Mouse (Mus musculus): ENCODE measurements around the gene Etfbkmt. TPM values are rescaled to one million over a fixed set of nuclear protein-coding genes. Genes with fewer than 3 reads are reported as not detected.
"Not testable (repeated sequence)": the region's sequence is repeated elsewhere in the genome, so short reads cannot be mapped to it uniquely, and the experiment has no call there.

The Etfbkmt gene
- polyA plus RNA-seq, 1 experiment, result 16.3 TPM

DNA sequence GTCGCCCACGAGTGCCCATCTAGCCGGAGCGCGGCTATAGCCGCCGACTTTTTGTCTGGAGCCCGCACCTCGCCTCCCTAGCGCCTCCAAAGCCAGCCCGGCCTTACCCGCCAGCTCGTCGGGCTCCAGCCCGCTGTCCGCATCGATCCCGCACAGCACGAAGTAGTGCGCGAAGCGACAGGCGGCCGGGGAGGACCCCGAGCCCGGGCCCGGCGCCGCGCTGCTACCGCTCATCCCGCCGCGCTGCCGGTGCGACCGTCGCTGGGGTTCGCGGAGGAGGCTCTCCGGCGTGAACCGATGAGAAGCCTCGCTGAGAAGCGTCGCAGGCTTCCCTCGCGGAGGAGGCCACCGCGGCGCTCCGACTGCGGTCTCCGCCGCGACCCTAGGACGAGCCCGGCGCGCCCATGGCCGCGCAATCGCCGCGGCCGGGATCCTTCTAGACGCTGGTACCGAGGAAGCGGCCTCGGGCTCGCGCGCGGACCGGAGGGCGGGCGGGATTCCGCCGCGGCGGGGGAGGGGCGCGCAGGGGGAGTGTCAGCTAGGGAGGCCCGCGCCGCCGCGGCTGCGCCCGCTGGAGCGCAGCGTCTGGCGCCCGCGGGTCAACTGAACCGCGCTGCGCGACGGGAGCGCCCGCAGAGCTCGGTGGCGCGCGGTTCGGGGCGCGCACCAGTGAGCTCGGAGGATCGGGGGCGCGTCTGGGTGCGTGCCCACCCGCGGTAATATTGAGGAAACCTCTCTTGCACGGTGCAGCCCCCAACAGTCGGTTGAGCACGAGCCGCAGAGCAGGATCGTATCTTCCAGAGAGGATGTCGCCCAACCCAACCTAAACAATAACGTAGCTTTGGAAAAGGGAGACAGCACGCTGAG, 38.3 kb upstream of the Etfbkmt start, which contains the start of gene Dennd5b:
Dennd5b (minus strand) TSS at position 605 of the 867 bp plus-strand sequence.
- DNase-seq, result peak; percentile 72
- Histone ChIP-seq H3K4me1 (ENCODE audit: control insufficient read depth, insufficient read depth, low read length) (peaks cover 2% of the 10 kb centered on the region; the same call in 1 of the 2 replicates), H3K4me3 (replicated peaks; ENCODE audit: extremely low read depth, low read depth, low read length) (peak within 1 kb of the TSS; percentile 96)
- under 1% methylated on average over 124 of the region's 124 CpGs for WGBS
- TF ChIP-seq CTCF (IDR thresholded peaks at IDR 0.05; ENCODE audit: insufficient read depth, low read length), result no peak
- peak; percentile 52; the same call in 1 of the 2 replicates for TF ChIP-seq POLR2A (IDR thresholded peaks at IDR 0.05; ENCODE audit: borderline replicate concordance, extremely low read depth, low read depth, low read length)

DNA sequence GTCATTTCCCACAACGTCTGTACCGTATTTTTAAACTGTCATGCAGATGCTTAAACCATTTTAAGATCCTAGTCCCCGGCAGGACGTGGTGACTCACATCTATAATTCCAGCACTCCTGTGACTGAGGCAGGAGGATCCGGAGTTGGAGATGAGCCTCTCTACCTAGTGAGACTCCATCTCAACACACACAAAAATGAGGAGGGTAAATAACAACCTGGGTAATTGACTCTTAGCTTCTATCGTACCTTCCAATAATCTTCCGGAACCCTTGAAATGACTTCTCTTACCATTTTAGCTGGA, 37.8 kb upstream of the Etfbkmt start:
- WGBS, result 11% methylated on average over 7 of the region's 7 CpGs
- peaks cover 2% of the 10 kb centered on the region; the same call in 1 of the 2 replicates for H3K4me1 ChIP-seq (ENCODE audit: control insufficient read depth, insufficient read depth, low read length)

DNA sequence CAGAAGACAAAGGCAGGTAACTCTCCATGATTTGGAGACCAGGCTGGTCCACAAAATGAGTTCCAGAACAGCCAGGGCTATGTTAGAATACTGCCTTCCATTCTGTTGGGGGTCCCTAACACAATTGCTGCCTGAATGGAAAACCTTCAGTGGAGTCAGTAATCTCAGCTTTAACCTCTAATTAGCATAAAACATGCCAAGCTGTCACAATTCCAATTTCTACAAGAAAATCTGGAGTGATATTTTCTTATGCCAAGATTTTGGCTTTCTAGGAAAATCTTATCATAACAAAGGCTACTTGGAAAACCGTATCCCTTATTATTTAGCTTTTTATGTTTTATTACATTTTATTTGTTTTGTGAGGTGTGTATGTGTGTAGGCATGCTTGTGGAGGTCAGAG, 36.2 kb upstream of the Etfbkmt start:
- WGBS, result 80% methylated on average over 1 of the region's 1 CpGs
- Histone ChIP-seq H3K4me1 (ENCODE audit: control insufficient read depth, insufficient read depth, low read length) (peaks cover 2% of the 10 kb centered on the region; the same call in 1 of the 2 replicates), H3K4me3 (replicated peaks; ENCODE audit: extremely low read depth, low read depth, low read length) (no peak overlapping the region)
- no peak for TF ChIP-seq CTCF (IDR thresholded peaks at IDR 0.05; ENCODE audit: insufficient read depth, low read length)
- TF ChIP-seq POLR2A (IDR thresholded peaks at IDR 0.05; ENCODE audit: borderline replicate concordance, extremely low read depth, low read depth, low read length), result no peak
- no peak for DNase-seq

More for the DNA sequence above, 37.8 kb upstream of the Etfbkmt start:
- no peak for DNase-seq
- no peak for TF ChIP-seq CTCF (IDR thresholded peaks at IDR 0.05; ENCODE audit: insufficient read depth, low read length)
- TF ChIP-seq POLR2A (IDR thresholded peaks at IDR 0.05; ENCODE audit: borderline replicate concordance, extremely low read depth, low read depth, low read length), result no peak
- peak overlapping the region; percentile 96 for H3K4me3 ChIP-seq (replicated peaks; ENCODE audit: extremely low read depth, low read depth, low read length)

DNA sequence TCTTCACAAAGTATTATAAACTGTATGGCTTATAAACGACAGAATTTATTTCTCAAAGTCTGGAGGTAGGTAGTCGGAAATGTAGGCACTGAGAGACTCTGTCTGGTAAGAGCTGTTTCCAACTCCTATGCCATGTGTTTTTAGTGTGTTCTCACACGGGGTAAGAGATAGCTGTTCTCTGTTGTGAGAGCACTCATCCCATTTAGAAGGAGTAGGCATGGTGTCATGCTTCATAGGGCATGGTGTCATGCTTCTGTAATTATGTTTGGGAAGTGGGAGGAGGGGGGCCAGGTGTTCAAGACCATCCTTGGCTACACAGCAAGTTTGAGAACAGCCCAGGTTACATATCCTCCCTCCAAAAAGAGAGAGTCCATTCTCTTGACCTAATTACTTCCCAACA, 32.0 kb upstream of the Etfbkmt start:
- 70% methylated on average over 3 of the region's 3 CpGs for whole genome bisulfite sequencing
- Histone ChIP-seq H3K4me3 (replicated peaks; ENCODE audit: extremely low read depth, low read depth, low read length) (no peak overlapping the region), H3K4me1 (ENCODE audit: control insufficient read depth, insufficient read depth, low read length) (no peaks in the 10 kb centered on the region)
- no peak for TF ChIP-seq POLR2A (IDR thresholded peaks at IDR 0.05; ENCODE audit: borderline replicate concordance, extremely low read depth, low read depth, low read length)
- TF ChIP-seq CTCF (IDR thresholded peaks at IDR 0.05; ENCODE audit: insufficient read depth, low read length), result no peak
- no peak for DNase-seq

DNA sequence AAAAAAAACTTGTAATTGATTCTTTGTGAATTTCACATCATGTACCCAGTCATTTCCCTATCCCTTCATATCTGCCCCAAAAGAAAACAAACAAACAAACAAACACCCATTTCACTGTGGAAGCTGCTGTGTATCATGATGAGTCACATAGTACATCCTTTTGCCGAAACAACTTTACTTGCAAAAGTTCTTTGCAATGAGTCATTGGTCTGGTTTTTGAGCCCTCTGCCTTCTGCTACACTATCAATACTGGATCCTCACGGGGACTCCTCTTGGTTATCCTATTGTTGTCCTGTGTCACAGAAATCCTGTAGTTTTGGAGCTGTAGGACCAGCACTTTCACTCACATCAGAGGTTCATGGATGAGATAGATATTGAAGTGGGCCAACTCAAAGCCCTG, 30.7 kb upstream of the Etfbkmt start:
- TF ChIP-seq POLR2A (IDR thresholded peaks at IDR 0.05; ENCODE audit: borderline replicate concordance, extremely low read depth, low read depth, low read length) (no peak), CTCF (IDR thresholded peaks at IDR 0.05; ENCODE audit: insufficient read depth, low read length) (no peak)
- 61% methylated on average over 2 of the region's 2 CpGs for WGBS
- Histone ChIP-seq H3K4me3 (replicated peaks; ENCODE audit: extremely low read depth, low read depth, low read length) (no peak overlapping the region), H3K4me1 (ENCODE audit: control insufficient read depth, insufficient read depth, low read length) (no peaks in the 10 kb centered on the region)
- DNase-seq, result no peak

DNA sequence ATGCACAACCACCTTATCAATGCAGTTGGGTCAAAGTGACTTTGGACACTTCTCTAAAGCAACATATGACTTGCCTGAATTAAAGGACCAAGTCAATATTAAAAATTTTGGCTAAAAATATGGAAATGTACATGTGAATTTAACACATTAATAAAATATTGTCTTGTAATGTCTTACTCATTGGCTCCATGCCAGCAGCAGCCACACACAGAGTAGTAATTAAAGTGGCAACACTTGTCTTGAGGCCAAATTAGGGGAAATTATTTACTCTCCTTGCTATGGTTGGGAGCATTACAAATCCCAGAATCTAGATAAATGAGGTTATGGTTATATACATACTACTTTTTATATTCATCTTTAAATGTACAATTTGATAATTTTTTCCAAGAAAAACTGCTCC, 22.7 kb upstream of the Etfbkmt start:
- no peak overlapping the region for H3K4me3 ChIP-seq (replicated peaks; ENCODE audit: extremely low read depth, low read depth, low read length)
- TF ChIP-seq CTCF (IDR thresholded peaks at IDR 0.05; ENCODE audit: insufficient read depth, low read length), result no peak
- no peak for TF ChIP-seq POLR2A (IDR thresholded peaks at IDR 0.05; ENCODE audit: borderline replicate concordance, extremely low read depth, low read depth, low read length)
- DNase-seq, result no peak

DNA sequence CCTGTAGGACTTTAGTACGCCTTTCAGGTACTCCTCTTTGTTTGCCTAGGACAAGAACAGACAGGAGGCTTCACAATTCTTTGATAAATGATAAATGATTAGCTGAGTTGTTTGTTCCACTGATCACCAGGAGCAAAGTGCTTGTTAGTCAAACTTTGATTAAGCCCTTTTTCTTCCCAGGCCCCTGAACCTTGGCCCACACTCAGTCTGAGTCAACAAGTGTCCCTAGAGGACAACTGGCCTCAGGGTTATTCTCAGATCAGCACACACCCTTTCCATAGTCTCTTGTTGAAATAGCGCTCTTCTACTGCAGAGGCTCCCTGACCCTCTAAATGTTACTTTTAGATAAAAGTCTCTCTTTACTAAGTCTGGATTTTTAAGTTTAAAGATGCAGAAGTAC, 20.7 kb upstream of the Etfbkmt start:
- peaks cover 2% of the 10 kb centered on the region; the same call in 1 of the 2 replicates for H3K4me1 ChIP-seq (ENCODE audit: control insufficient read depth, insufficient read depth, low read length)
- DNase-seq, result no peak
- WGBS, result 54% methylated on average over 2 of the region's 2 CpGs
- H3K4me3 ChIP-seq (replicated peaks; ENCODE audit: extremely low read depth, low read depth, low read length), result no peak overlapping the region
- no peak for TF ChIP-seq CTCF (IDR thresholded peaks at IDR 0.05; ENCODE audit: insufficient read depth, low read length)

More for the DNA sequence above, 22.7 kb upstream of the Etfbkmt start:
- H3K4me1 ChIP-seq (ENCODE audit: control insufficient read depth, insufficient read depth, low read length), result peaks cover 2% of the 10 kb centered on the region; the same call in 1 of the 2 replicates

DNA sequence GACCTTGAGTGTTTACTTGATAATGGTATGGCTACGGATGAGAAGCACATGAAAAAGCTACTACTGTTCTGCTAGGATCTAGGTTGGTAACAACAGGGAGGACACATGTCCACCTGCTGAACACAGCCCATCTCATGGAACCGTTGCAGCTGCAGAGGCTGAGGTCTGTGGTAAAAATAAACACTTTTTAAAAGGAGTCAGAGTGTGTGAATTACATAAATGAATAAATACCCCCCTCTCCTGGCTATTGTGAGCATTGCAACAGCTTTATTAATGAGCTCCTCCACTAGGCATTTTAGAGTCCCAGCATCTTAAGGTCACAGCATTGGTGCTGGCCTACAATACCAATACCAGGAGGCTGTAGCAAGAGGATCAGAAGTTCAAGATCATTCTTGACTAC, 19.8 kb upstream of the Etfbkmt start:
- TF ChIP-seq POLR2A (IDR thresholded peaks at IDR 0.05; ENCODE audit: borderline replicate concordance, extremely low read depth, low read depth, low read length) (no peak), CTCF (IDR thresholded peaks at IDR 0.05; ENCODE audit: insufficient read depth, low read length) (peak; percentile 26; the same call in 1 of the 2 replicates)
- 32% methylated on average over 2 of the region's 2 CpGs for WGBS
- peaks cover 2% of the 10 kb centered on the region; the same call in 1 of the 2 replicates for H3K4me1 ChIP-seq (ENCODE audit: control insufficient read depth, insufficient read depth, low read length)
- H3K4me3 ChIP-seq (replicated peaks; ENCODE audit: extremely low read depth, low read depth, low read length), result no peak overlapping the region
- DNase-seq, result no peak

DNA sequence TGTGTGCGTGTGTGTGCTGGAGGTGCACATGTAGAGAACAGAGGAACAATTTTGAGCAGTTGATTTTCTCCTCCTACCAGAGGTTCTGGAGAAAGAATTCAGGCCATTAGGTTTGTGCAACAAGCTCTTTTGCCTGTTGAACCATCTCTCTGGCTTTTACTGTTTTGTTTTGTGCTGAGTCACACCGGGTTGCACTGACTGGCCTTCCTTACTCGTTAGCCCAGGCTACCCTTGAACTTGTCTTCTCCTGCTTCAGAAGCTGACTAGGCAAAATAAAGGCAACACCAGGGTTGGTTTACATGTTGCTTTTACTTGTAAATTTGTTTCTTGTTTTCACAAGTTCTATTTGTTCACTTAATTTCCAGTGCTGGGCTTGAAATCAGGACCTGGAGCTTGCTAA, 16.6 kb upstream of the Etfbkmt start:
- Histone ChIP-seq H3K4me1 (ENCODE audit: control insufficient read depth, insufficient read depth, low read length) (peaks cover 2% of the 10 kb centered on the region; the same call in 1 of the 2 replicates), H3K4me3 (replicated peaks; ENCODE audit: extremely low read depth, low read depth, low read length) (no peak overlapping the region)
- 83% methylated on average over 3 of the region's 3 CpGs for WGBS
- TF ChIP-seq POLR2A (IDR thresholded peaks at IDR 0.05; ENCODE audit: borderline replicate concordance, extremely low read depth, low read depth, low read length) (no peak), CTCF (IDR thresholded peaks at IDR 0.05; ENCODE audit: insufficient read depth, low read length) (no peak)
- DNase-seq, result no peak

DNA sequence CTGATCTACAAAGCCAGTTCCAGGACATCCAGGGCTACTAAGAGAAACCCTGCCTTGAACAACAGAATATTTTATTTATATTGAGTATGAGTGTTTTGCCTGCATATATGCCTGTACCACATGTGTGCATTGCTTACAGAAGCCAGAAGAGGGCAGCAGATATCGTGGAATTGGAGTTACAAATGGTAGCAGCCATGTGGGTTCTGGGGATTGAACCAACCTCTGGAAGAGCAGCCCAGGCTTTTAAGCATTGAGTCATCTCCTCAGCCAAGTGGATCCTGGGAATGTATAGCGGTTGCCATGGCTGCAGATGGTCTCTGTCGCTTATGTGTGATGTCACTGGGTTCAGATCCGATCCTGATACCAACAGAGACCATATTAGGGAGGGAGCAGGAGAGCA, 13.0 kb upstream of the Etfbkmt start:
- 71% methylated on average over 4 of the region's 4 CpGs for WGBS
- no peak overlapping the region for H3K4me3 ChIP-seq (replicated peaks; ENCODE audit: extremely low read depth, low read depth, low read length)
- peak; percentile 34 for DNase-seq
- H3K4me1 ChIP-seq (ENCODE audit: control insufficient read depth, insufficient read depth, low read length), result no peaks in the 10 kb centered on the region
- TF ChIP-seq POLR2A (IDR thresholded peaks at IDR 0.05; ENCODE audit: borderline replicate concordance, extremely low read depth, low read depth, low read length) (no peak), CTCF (IDR thresholded peaks at IDR 0.05; ENCODE audit: insufficient read depth, low read length) (no peak)

DNA sequence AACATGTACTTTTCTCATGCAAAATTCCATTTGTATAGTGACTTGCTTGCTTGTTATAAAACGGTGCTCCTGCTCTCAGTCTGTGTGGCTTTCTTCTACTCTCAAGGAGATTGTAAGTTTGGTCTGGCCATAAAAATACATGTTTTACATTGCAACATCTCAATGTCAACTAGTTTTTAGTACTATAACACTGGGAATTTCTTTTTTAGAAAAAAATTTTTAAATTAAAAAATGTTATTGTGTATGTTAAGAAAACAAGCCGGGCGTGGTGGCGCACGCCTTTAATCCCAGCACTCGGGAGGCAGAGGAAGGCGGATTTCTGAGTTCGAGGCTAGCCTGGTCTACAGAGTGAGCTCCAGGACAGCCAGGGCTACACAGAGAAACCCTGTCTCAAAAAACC, 9.8 kb upstream of the Etfbkmt start, which contains the start of gene Gm10203:
Gm10203 (plus strand) TSS at position 301 of the 400 bp plus-strand sequence.
- not testable (repeated sequence) for H3K4me3 ChIP-seq (replicated peaks; ENCODE audit: extremely low read depth, low read depth, low read length); DNase-seq; H3K4me1 ChIP-seq (ENCODE audit: control insufficient read depth, insufficient read depth, low read length)
- WGBS, result 83% methylated on average over 8 of the region's 8 CpGs

Measured in lung, adult 2 months (tissue).